Mouse (Mus musculus): ENCODE data around the gene Zmym6. TPM values are rescaled to one million over a fixed set of nuclear protein-coding genes. Genes with fewer than 3 reads are reported as not detected.

Gene Zmym6
- polyA plus RNA-seq, 1 experiment, result 6.1 TPM

- TF ChIP-seq POLR2A (IDR thresholded peaks at IDR 0.05; ENCODE audit: borderline replicate concordance, extremely low read depth, low read depth, low read length), result no peak
- no peak for TF ChIP-seq CTCF (IDR thresholded peaks at IDR 0.05; ENCODE audit: insufficient read depth, low read length)
- no peaks in the 10 kb centered on the region for H3K4me1 ChIP-seq (ENCODE audit: control insufficient read depth, insufficient read depth, low read length)
- WGBS, result 55% methylated on average over 4 of the region's 4 CpGs
- DNase-seq, result no peak
- H3K4me3 ChIP-seq (replicated peaks; ENCODE audit: extremely low read depth, low read depth, low read length), result no peak overlapping the region
These were observed 94.2 kb downstream of the Zmym6 start for GRCm38 (mm10) chr4:127171341-127171905.

GRCm38 (mm10) chr4:127172119-127172518 lies 94.9 kb downstream of the Zmym6 start:
- H3K4me3 ChIP-seq (replicated peaks; ENCODE audit: extremely low read depth, low read depth, low read length), result no peak overlapping the region
- no peak for DNase-seq
- H3K4me1 ChIP-seq (ENCODE audit: control insufficient read depth, insufficient read depth, low read length), result no peaks in the 10 kb centered on the region
- WGBS, result 25% methylated on average over 7 of the region's 7 CpGs
- TF ChIP-seq POLR2A (IDR thresholded peaks at IDR 0.05; ENCODE audit: borderline replicate concordance, extremely low read depth, low read depth, low read length), result no peak
- no peak for TF ChIP-seq CTCF (IDR thresholded peaks at IDR 0.05; ENCODE audit: insufficient read depth, low read length)

- Histone ChIP-seq H3K4me3 (replicated peaks; ENCODE audit: extremely low read depth, low read depth, low read length) (no peak overlapping the region), H3K4me1 (ENCODE audit: control insufficient read depth, insufficient read depth, low read length) (no peaks in the 10 kb centered on the region)
- no peak for DNase-seq
- TF ChIP-seq POLR2A (IDR thresholded peaks at IDR 0.05; ENCODE audit: borderline replicate concordance, extremely low read depth, low read depth, low read length), result no peak
- TF ChIP-seq CTCF (IDR thresholded peaks at IDR 0.05; ENCODE audit: insufficient read depth, low read length), result no peak
- 57% methylated on average over 4 of the region's 4 CpGs for WGBS
These were observed 95.4 kb downstream of the Zmym6 start for GRCm38 (mm10) chr4:127172614-127173013.

- H3K4me3 ChIP-seq (replicated peaks; ENCODE audit: extremely low read depth, low read depth, low read length), result no peak overlapping the region
- DNase-seq, result peak; percentile 17
- TF ChIP-seq POLR2A (IDR thresholded peaks at IDR 0.05; ENCODE audit: borderline replicate concordance, extremely low read depth, low read depth, low read length) (no peak), CTCF (IDR thresholded peaks at IDR 0.05; ENCODE audit: insufficient read depth, low read length) (no peak)
- no peaks in the 10 kb centered on the region for H3K4me1 ChIP-seq (ENCODE audit: control insufficient read depth, insufficient read depth, low read length)
- 4% methylated on average over 8 of the region's 8 CpGs for WGBS
These were observed 96.3 kb downstream of the Zmym6 start for GRCm38 (mm10) chr4:127173461-127173860.

Other genes with a start within 250 kb of the Zmym6 start
- gene Zmym4, start 109.2 kb upstream of the Zmym6 start, polyA plus RNA-seq (2012; rRNA removed), result 3.8 and 5.5 TPM in 2 replicates
- gene Sfpq, start 56.1 kb upstream of the Zmym6 start, polyA plus RNA-seq (2012; rRNA removed), result 44.1 and 52.1 TPM in 2 replicates
- gene Zmym1, start 16.2 kb upstream of the Zmym6 start, polyA plus RNA-seq (2012; rRNA removed), result 1.2 and 1.3 TPM in 2 replicates
- 12.4 and 16.9 TPM in 2 replicates for gene Tmem35b, start 46.3 kb downstream of the Zmym6 start, polyA plus RNA-seq (2012; rRNA removed)
- 0.25 and 0.54 TPM in 2 replicates for gene Dlgap3, start 91.8 kb downstream of the Zmym6 start, polyA plus RNA-seq (2012; rRNA removed)
- 37.4 and 40.0 TPM in 2 replicates for gene Smim12, start 166.4 kb downstream of the Zmym6 start, polyA plus RNA-seq (2012; rRNA removed)
- gene Gja4, start 236.7 kb downstream of the Zmym6 start, polyA plus RNA-seq (2012; rRNA removed), result 159 and 211 TPM in 2 replicates

Data from lung, adult 2 months (tissue).